Mouse (Mus musculus) gastrocnemius, adult 18-20 months (tissue): ENCODE measurements at regions not wholly inside any gene's neighbourhood (a gene's known extent, or its start where the extent isn't known, plus 50 kb on each side); places are given as distances from the start of the nearest gene placed in this dataset.

ENCODE experiments used
- DNase-seq: peaks from one replicate; pipeline ENCODE4 v3.0.0; 2021; ENCODE audit warnings: low spot score

DNA sequence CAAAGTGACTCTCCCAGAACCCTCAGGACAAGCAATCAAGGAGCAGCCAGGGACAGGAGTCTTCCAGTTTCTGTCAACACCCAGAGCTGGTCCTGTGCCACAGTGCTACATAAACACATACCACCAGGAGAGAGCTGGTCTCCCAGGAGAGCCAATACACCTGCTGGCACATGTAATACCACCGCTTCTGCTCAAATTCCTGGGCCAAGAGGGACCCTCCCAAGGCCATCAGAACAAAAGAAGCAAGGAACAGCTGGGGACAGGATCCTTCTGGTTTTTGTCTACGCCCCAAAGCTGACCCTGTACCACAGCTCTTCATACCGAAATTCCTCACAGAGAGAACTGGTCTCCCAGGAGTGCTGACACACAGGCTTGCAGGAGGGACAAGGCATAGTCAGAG, 695.4 kb upstream of the Tbl1xr1 start:
- no peak for DNase-seq

- no peak for DNase-seq
Observed at GRCm38 (mm10) chr3:21403551-21403950, 672.9 kb upstream of the Tbl1xr1 start.

GRCm38 (mm10) chr3:21404058-21404457, 672.4 kb upstream of the Tbl1xr1 start:
- no peak for DNase-seq

- no peak for DNase-seq
Observed at GRCm38 (mm10) chr3:21407077-21407476, 669.4 kb upstream of the Tbl1xr1 start.

DNA sequence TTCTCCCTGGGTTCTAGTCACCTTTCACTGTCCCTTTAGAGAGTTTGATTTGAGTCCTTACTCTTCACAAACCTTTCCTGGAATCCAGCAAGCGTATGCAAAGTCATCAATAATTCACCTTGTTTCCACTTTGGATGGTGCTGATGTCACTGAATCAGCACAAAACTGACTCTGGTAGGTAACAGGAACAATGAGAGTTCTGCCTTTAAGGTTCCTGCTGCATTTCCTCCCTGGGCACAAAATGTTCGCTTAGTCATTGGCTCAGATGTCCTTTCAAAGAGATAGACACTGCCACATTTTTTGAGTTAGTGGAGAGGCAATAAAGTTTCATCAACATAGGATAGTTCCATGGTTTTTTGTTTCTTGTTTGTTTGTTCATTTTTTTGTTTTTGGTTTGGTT, 664.4 kb upstream of the Tbl1xr1 start:
- no peak for DNase-seq

GRCm38 (mm10) chr3:21423139-21423538, 653.3 kb upstream of the Tbl1xr1 start:
- no peak for DNase-seq

- DNase-seq = no peak
Observed at GRCm38 (mm10) chr3:21426538-21426937, 649.9 kb upstream of the Tbl1xr1 start.

GRCm38 (mm10) chr3:21427408-21428031, 648.9 kb upstream of the Tbl1xr1 start:
- DNase-seq = no peak

GRCm38 (mm10) chr3:21428120-21428519, 648.3 kb upstream of the Tbl1xr1 start:
- no peak for DNase-seq

DNA sequence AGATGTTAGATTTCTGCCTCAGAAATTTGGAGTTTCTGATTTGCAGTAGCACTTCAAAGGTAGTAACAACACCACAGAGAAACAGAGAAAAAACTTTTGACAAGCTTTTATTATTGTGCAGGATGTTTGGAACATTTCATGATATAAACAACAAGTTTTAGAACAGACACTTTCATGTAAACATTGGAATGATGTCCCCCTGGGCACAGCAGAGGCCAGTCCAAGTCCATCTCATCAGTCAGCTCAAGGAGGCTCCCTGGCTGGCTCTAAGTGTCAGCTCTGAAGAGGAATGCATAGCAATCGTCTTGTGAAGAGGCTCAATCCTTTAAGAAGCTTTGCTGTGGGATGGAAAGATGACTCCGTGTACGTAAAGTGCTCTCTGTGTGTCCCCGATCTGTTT, 612.2 kb upstream of the Tbl1xr1 start:
- DNase-seq = no peak

DNA sequence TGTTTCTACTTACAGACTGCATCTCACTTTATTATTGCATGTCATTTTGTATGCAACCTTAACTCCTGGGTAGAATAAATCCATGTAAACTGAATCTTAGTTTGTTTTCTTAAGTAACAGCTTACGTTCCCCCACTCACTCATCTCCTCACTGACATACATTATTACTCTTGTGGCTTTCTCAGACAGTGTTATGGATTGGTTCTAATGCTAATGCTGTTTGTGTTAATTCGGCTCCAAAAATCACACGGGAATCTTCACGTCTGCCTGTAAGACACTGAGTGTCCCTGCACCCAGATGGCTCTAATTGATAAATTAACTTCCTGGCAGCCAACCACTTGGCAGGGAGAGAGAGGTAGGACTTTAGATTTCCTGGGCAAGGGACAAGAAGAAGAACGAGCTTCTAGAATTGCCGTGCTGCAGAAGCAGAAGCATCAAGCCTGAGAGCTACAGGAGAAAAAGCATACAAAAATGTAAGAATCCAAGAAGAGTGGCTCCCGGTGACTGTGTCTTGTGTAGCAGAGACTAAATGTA, 610.3 kb upstream of the Tbl1xr1 start:
- peak; percentile 10 for DNase-seq

DNA sequence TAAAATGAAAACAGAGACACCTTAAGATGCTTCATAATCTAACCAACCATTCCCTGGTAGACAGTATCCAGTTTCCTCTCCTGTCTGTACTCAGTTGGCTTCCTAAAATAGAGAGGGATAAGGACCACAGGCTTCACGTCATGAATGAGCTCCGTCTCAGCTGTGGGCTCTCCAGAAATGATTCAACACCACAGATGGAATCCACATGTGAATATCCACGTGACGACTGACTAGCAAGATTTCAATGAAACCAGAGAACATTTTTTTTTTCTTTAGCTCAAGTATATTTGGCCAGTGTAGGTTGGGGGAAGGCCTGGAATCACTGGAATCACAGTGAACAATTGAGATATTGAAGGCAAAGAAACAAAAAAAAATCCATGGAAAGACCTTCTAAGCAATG, 599.1 kb upstream of the Tbl1xr1 start:
- DNase-seq = no peak

DNA sequence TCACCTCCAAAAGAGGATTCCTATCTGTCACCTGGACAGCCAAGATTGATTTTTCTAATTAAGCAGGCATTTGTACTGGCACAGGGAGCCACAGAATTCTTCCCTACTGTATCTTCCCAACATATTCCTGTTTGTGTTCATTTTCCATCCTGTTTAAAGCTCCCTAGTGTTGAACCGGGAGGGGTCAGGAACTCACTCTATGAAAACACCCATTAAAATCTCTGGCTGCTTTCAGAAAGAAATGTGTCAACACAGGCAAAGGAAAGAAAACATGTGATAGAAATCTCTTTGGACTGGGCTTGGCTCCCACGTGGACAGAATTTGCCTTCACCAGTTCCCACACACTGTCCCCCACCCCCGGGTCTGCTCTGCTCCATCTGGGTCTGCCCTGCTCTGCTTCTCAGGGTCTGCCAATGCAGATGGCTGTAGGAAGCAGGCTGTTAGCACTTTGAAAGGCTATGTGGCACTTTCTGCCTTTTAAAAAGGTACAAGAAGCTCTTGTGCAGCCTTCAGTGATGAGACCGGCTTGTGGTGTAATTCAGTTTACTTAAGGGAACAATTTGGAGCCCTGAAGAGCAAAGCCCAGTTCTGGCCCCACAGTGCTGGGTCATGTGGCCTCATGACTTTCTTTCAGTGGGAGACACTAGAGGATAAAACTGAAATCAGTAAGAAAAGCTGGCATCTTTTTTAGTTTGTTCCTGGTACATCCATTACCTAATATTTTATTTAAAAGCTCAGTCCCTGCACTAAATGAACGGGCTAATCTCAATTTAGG, 597.2 kb upstream of the Tbl1xr1 start:
- DNase-seq = peak; percentile 39

DNA sequence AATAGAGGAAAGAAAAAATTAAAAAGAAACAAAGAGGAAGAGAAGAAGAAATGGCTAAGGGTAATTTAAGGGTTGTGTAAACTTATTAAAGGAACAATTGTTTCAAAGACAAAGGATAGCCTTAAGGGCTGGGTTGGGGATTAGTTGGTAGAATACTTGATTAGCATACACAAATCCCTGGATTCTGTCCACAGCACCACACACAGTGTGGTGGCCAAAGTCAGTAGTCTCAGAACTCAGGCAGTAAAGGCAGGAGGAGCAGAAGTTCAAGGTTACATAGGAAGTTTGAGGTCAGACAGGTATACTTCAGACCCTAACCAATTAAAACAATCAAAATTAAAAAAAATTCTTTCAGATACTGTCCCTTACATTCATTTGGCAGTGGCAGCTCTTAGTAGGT, 596.6 kb upstream of the Tbl1xr1 start:
- DNase-seq = no peak

DNA sequence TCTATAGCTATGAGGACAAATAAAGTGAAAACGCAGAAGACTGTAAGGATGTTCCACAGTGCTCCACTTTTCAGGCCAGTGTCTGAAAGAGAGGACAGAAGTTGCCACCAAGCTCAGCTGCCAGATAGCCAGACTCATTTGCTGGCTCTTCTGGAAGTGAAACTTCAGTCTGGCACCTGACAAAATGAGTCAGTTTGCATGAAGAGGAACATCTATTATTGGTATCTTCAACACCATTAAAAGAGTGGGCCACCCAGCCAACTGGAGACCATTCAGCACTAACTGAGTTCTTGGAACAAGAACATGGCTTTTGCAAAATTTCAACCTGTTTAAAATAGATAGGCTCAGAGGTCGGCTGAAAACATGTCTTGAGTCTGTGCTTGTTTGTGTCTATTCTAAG, 592.4 kb upstream of the Tbl1xr1 start:
- DNase-seq = peak; percentile 48

- DNase-seq = no peak
Observed at GRCm38 (mm10) chr3:21485454-21485853, 591.0 kb upstream of the Tbl1xr1 start.

DNA sequence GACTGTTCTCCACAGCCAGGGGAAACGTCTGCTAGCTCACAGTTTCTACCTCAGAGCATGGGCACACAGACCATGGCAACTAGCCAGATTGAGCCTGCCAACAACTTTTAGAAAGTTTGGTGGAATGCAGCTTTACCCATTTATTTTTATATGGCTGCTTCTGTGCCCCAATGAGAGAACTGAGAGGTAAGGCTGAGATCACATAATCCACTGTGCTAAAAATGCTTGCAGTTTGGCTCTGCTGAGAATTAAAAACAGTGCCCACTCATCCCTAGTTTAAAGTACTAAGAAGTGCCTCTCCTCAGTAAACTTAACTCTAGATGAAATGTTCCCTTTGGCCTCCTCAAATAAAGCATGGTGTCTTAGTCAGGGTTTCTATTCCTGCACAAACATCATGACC, 586.9 kb upstream of the Tbl1xr1 start:
- no peak for DNase-seq

DNA sequence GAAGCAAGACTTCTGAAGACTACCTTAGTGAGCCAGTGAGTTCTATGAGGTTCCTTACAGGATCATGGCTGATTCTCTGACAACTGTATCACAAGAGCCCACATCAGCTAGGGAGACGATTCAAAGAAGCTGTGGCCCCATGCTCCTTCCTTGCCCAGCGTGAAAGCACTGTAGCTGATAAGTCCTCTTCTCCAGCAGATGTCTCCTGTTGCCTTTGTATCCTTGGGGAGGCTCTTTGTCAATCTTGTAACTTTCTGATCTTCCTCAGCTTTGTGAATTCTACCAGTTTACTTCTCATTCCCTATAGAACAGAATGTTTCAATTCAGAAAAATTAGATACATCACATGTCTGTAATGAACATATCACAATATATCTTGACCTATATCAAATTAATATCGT, 584.0 kb upstream of the Tbl1xr1 start:
- DNase-seq = no peak

- DNase-seq = no peak
Observed at GRCm38 (mm10) chr3:21493384-21493783, 583.1 kb upstream of the Tbl1xr1 start.

DNA sequence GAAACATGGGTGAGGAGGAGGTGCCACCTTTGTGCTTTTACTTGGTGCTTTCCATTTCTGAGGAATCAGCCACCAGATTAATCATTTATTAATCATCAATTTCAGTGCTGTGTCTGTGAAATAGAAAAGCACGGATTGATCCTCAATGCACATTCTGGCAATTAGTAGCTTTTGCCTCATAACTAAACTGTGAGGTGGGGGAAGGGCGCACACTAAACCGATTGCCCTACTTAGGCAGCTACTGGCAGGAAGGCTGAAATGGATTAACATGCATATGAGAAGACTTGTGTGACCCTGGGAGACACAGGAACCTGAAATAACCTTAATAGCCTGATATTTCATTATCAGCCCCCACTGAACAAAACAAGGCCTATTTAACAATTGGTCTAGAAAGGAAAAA, 581.5 kb upstream of the Tbl1xr1 start:
- DNase-seq = no peak

DNA sequence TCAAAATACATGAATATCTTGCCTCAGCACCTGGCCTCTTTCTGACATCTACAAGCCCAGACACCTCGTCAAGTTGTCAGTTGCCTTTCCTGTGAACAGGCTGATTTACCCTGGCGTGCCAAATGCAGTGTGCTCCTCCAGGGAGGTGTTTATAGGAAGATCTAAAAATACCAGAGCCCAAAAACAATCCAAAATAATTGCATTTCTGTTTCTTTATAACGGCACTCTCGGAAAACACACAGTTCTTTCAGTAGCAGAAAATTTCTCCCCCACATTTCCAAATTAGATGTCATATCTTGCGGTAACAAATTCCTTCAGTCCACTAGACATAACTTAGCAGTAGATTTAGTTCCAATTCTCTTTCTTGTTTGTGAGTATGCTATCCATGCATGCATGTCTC, 580.8 kb upstream of the Tbl1xr1 start:
- DNase-seq = no peak

GRCm38 (mm10) chr3:21496166-21496565, 580.3 kb upstream of the Tbl1xr1 start:
- DNase-seq = no peak

GRCm38 (mm10) chr3:21497011-21497410, 579.4 kb upstream of the Tbl1xr1 start:
- no peak for DNase-seq
